Mouse (Mus musculus) liver, embryonic 11.5 days (tissue): ENCODE results near the gene Tspan11. TPM values are rescaled to one million over a fixed set of nuclear protein-coding genes. Genes with fewer than 3 reads are reported as not detected.

Experiments
- ATAC-seq: fragments of 200-750 bp; cut with Nextera tagmentation; replicated peaks from 2 replicates; pipeline ENCODE4 v1.8.0; 2017; ENCODE audit warnings: moderate number of reproducible peaks, mild to moderate bottlenecking, moderate TSS enrichment, moderate library complexity; ENCODE audit not compliant: low FRiP score
- DNase-seq: peaks from one replicate; pipeline ENCODE4 v3.0.0-alpha.2; 2017; ENCODE audit warnings: low spot score
- H3K27ac ChIP-seq: fragments of 300-500 bp; sonication (generic); 2 replicates; pipeline ENCODE4 v1.5.1; 2014; ENCODE audit warnings: mild to moderate bottlenecking, low read depth, low read length, control low read depth
- H3K27me3 ChIP-seq: fragments of 300-500 bp; sonication (generic); replicated peaks from 2 replicates; pipeline ENCODE4 v1.6.1; 2014; ENCODE audit warnings: low read length, mixed read lengths; ENCODE audit not compliant: control insufficient read depth, insufficient read depth
- H3K36me3 ChIP-seq: fragments of 300-500 bp; sonication (generic); 2 replicates; pipeline ENCODE4 v1.6.1; 2014; ENCODE audit warnings: mild to moderate bottlenecking, low read length, moderate library complexity, mixed read lengths; ENCODE audit not compliant: control insufficient read depth, insufficient read depth
- H3K4me1 ChIP-seq: fragments of 300-500 bp; sonication (generic); replicated peaks from 2 replicates; pipeline ENCODE4 v1.6.1; 2014; ENCODE audit warnings: low read length, mixed read lengths; ENCODE audit not compliant: control insufficient read depth, insufficient read depth
- H3K4me2 ChIP-seq: fragments of 300-500 bp; sonication (generic); 2 replicates; pipeline ENCODE4 v1.6.1; 2014; ENCODE audit warnings: mild to moderate bottlenecking, control low read depth, moderate library complexity
- H3K4me3 ChIP-seq: fragments of 300-500 bp; sonication (generic); 2 replicates; pipeline ENCODE4 v1.5.1; 2014; ENCODE audit warnings: low read depth, low read length, control low read depth
- H3K9ac ChIP-seq: fragments of 300-500 bp; sonication (generic); 2 replicates; pipeline ENCODE4 v1.6.1; 2014; ENCODE audit warnings: low read depth, low read length, control low read depth
- H3K9me3 ChIP-seq: fragments of 300-500 bp; sonication (generic); 2 replicates; pipeline ENCODE4 v1.6.1; 2016; ENCODE audit warnings: low read length, inconsistent platforms, mixed read lengths; ENCODE audit not compliant: control insufficient read depth
- WGBS: fragments of 180-500 bp; shearing (Covaris S2); extraction: QIAGEN DNeasy Blood & Tissue Kit; methylation state at CpG from one replicate; pipeline ENCODE4 v1.1.7; 2014; 5-methylcytosine and 5-hydroxymethylcytosine counted together
- polyA plus RNA-seq: library from polyadenylated mRNA; unstranded; fragments of >200 nt; fragmentation: Nextera tagmentation; extraction: Ambion mirVana; gene quantifications from 2 replicates; pipeline ENCODE4 v1.2.1, GENCODE M21; 2014

The Tspan11 gene
- polyA plus RNA-seq, 1 experiment from 2014 or later = 1.7 TPM

DNA sequence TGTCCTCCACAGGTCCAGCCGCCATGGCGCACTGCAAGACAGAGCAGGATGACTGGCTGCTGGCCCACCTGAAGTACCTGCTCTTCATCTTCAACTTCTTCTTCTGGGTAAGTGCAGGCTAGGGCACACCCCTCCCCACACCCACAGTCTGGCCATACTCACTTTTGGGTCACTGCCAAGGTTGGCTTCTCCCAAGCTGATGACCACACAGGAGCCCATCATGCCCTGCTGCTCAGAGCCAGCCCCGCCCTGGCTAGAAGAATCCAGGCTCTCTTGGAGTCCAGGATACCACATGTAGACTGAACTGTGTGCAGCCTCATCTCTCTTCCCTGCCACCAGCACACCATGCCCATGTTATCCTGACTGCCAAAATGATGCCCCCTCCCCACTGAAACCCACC is 25.5 kb downstream of the Tspan11 start:
- no peak for ATAC-seq
- Histone ChIP-seq H3K9ac (no peak overlapping the region), H3K4me1 (no peaks in the 10 kb centered on the region), H3K9me3 (no peaks in the 10 kb centered on the region), H3K4me3 (no peak overlapping the region), H3K27ac (no peak overlapping the region), H3K36me3 (no peaks in the 10 kb centered on the region), H3K27me3 (no peaks in the 10 kb centered on the region), H3K4me2 (no peak overlapping the region)
- WGBS = 85% methylated on average over 3 of the region's 3 CpGs
- DNase-seq = no peak

DNA sequence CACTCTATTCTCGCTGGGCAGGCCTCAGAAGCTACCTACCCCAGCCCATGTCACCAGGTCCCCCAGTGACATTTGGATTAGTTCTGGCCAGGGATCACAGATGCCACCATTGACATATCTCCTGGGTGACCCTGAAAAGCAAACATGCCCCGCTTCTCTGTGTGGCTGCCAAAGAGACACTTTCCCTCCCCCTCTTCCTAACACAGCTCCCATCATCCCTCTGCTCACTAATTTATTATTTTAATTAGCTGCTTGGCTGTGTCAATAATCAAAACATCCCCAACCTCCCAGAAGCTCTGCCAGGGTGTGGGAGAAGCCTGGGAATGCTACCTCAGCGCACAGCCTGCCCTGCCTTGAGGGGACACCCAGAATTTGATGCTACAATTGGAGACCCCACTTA is 29.6 kb downstream of the Tspan11 start:
- ATAC-seq = no peak
- Histone ChIP-seq H3K4me2 (no peak overlapping the region), H3K27me3 (no peaks in the 10 kb centered on the region), H3K36me3 (no peaks in the 10 kb centered on the region), H3K9ac (no peak overlapping the region), H3K4me1 (no peaks in the 10 kb centered on the region), H3K4me3 (no peak overlapping the region), H3K27ac (no peak overlapping the region), H3K9me3 (no peaks in the 10 kb centered on the region)
- WGBS = 70% methylated on average over 3 of the region's 3 CpGs
- DNase-seq = no peak

GRCm38 (mm10) chr6:127917712-127918111 is 30.3 kb downstream of the Tspan11 start:
- DNase-seq = no peak
- no peak overlapping the region for H3K9ac ChIP-seq
- 70% methylated on average over 4 of the region's 4 CpGs for WGBS
- H3K4me3 ChIP-seq = no peak overlapping the region
- H3K4me2 ChIP-seq = no peak overlapping the region
- H3K27me3 ChIP-seq = no peaks in the 10 kb centered on the region
- H3K9me3 ChIP-seq = no peaks in the 10 kb centered on the region
- H3K36me3 ChIP-seq = no peaks in the 10 kb centered on the region
- no peak for ATAC-seq
- H3K27ac ChIP-seq = no peak overlapping the region
- H3K4me1 ChIP-seq = no peaks in the 10 kb centered on the region

- H3K36me3 ChIP-seq = no peaks in the 10 kb centered on the region
- no peaks in the 10 kb centered on the region for H3K27me3 ChIP-seq
Measured at GRCm38 (mm10) chr6:127919491-127919890, 32.1 kb downstream of the Tspan11 start.

DNA sequence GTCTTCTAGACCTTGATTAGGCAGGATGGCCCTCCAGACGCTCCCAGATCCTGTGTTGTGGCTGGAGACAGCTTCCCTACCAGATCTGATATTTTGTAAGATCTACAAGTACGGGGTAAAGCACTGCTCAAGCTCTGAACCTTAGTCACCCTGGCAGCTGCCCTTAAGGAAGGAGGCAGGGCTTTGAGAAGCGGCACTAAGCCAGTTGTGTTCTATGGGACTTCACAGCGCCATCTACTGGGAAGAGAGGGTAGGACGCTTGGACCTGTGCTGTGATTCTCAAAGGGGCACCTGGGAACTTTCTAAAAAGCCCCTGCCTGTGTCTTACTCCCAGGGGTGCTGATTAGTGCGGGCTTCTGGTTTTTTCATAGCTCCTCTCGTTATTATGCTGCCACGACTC is 33.3 kb downstream of the Tspan11 start:
- no peak overlapping the region for H3K27ac ChIP-seq
- no peak overlapping the region for H3K4me2 ChIP-seq
- no peak overlapping the region for H3K9ac ChIP-seq
- H3K27me3 ChIP-seq = no peaks in the 10 kb centered on the region
- peak; percentile 46 for DNase-seq
- H3K9me3 ChIP-seq = no peaks in the 10 kb centered on the region
- H3K36me3 ChIP-seq = no peaks in the 10 kb centered on the region
- ATAC-seq = no peak
- no peaks in the 10 kb centered on the region for H3K4me1 ChIP-seq
- WGBS = 7% methylated on average over 8 of the region's 8 CpGs
- no peak overlapping the region for H3K4me3 ChIP-seq

More at GRCm38 (mm10) chr6:127919491-127919890, 32.1 kb downstream of the Tspan11 start:
- Histone ChIP-seq H3K4me2 (no peak overlapping the region), H3K27ac (no peak overlapping the region), H3K4me1 (no peaks in the 10 kb centered on the region), H3K9me3 (no peaks in the 10 kb centered on the region), H3K9ac (no peak overlapping the region), H3K4me3 (no peak overlapping the region)
- DNase-seq (no peak), ATAC-seq (no peak)
- WGBS = 70% methylated on average over 6 of the region's 6 CpGs

- no peaks in the 10 kb centered on the region for H3K9me3 ChIP-seq
- H3K4me3 ChIP-seq = no peak overlapping the region
- no peak overlapping the region for H3K9ac ChIP-seq
- H3K27me3 ChIP-seq = no peaks in the 10 kb centered on the region
- H3K36me3 ChIP-seq = no peaks in the 10 kb centered on the region
- ATAC-seq = no peak
- DNase-seq = no peak
- no peaks in the 10 kb centered on the region for H3K4me1 ChIP-seq
- 70% methylated on average over 9 of the region's 9 CpGs for WGBS
- no peak overlapping the region for H3K27ac ChIP-seq
- no peak overlapping the region for H3K4me2 ChIP-seq
Measured at GRCm38 (mm10) chr6:127921996-127922395, 34.6 kb downstream of the Tspan11 start.

DNA sequence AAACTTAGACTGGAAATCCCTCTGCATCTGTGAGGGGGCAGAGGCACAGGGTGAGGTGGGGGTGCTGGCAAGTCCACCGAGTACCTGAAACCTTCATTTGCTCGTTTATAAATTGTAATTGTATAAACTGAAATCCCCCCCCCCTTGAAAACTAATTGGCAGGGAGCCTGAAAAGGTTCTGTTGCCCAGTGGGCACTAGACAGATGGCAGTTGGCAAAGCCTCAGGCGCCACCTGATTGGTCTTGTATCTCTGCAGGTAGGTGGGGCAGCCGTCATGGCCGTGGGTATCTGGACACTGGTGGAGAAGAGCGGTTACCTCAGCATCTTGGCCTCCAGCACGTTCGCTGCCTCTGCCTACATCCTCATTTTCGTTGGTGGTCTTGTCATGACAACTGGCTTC is 35.9 kb downstream of the Tspan11 start:
- Histone ChIP-seq H3K9ac (no peak overlapping the region), H3K36me3 (no peaks in the 10 kb centered on the region), H3K9me3 (no peaks in the 10 kb centered on the region), H3K4me3 (no peak overlapping the region), H3K27ac (no peak overlapping the region), H3K27me3 (no peaks in the 10 kb centered on the region), H3K4me1 (no peaks in the 10 kb centered on the region), H3K4me2 (no peak overlapping the region)
- DNase-seq (no peak), ATAC-seq (no peak)
- 71% methylated on average over 9 of the region's 9 CpGs for WGBS

- no peaks in the 10 kb centered on the region for H3K27me3 ChIP-seq
- H3K9ac ChIP-seq = no peak overlapping the region
- 70% methylated on average over 6 of the region's 6 CpGs for WGBS
- no peak overlapping the region for H3K27ac ChIP-seq
- H3K9me3 ChIP-seq = no peaks in the 10 kb centered on the region
- H3K4me3 ChIP-seq = no peak overlapping the region
- ATAC-seq = no peak
- no peak overlapping the region for H3K4me2 ChIP-seq
- no peaks in the 10 kb centered on the region for H3K4me1 ChIP-seq
- no peak for DNase-seq
- H3K36me3 ChIP-seq = no peaks in the 10 kb centered on the region
Measured at GRCm38 (mm10) chr6:127924750-127925149, 37.4 kb downstream of the Tspan11 start.

GRCm38 (mm10) chr6:127925915-127926314 is 38.5 kb downstream of the Tspan11 start:
- Histone ChIP-seq H3K4me2 (no peak overlapping the region), H3K9ac (no peak overlapping the region), H3K4me3 (no peak overlapping the region), H3K27me3 (no peaks in the 10 kb centered on the region), H3K27ac (no peak overlapping the region), H3K36me3 (no peaks in the 10 kb centered on the region), H3K9me3 (no peaks in the 10 kb centered on the region), H3K4me1 (no peaks in the 10 kb centered on the region)
- DNase-seq (no peak), ATAC-seq (no peak)
- WGBS = 66% methylated on average over 9 of the region's 9 CpGs
